Mouse (Mus musculus): ENCODE data around the gene Zfp276. TPM values are rescaled to one million over a fixed set of nuclear protein-coding genes. Genes with fewer than 3 reads are reported as not detected.

The Zfp276 gene
- polyA plus RNA-seq, 1 experiment = 8.3 TPM

DNA sequence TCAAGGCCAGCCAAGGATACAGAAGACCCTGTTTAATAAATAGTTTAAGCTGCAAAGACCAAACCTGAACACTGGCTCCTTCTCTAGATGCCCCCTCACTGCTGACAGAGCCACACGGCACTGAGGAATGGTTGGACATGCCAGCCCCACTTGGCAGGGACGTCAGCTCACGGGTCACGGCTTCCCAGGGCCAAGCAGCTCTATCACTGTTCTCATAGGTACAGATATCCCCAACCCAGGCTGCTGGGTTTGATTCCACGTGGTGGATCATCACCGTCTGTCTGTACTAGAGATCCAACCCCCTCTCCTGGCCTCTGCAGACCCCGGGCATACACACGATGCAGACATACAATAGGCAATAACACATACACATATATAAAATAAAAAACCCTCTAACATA is 36.7 kb downstream of the Zfp276 start:
- TF ChIP-seq POLR2A (IDR thresholded peaks at IDR 0.05; ENCODE audit: control insufficient read depth, low read depth, low read length) (no peak), CTCF (IDR thresholded peaks at IDR 0.05; ENCODE audit: control insufficient read depth, insufficient read depth, insufficient replicate concordance, low read depth, low read length) (no peak)
- no peaks in the 10 kb centered on the region for H3K27me3 ChIP-seq (ENCODE audit: control insufficient read depth, insufficient read depth, low read length)
- no peak overlapping the region for H3K27ac ChIP-seq (ENCODE audit: control insufficient read depth, insufficient read depth, low read depth, low read length)
- H3K36me3 ChIP-seq (ENCODE audit: control insufficient read depth, insufficient read depth, low read length) = peaks cover 3% of the 10 kb centered on the region
- no peaks in the 10 kb centered on the region for H3K4me1 ChIP-seq (ENCODE audit: control insufficient read depth, insufficient read depth, low read length)
- no peak overlapping the region for H3K4me3 ChIP-seq (ENCODE audit: control insufficient read depth, low read depth, low read length)

DNA sequence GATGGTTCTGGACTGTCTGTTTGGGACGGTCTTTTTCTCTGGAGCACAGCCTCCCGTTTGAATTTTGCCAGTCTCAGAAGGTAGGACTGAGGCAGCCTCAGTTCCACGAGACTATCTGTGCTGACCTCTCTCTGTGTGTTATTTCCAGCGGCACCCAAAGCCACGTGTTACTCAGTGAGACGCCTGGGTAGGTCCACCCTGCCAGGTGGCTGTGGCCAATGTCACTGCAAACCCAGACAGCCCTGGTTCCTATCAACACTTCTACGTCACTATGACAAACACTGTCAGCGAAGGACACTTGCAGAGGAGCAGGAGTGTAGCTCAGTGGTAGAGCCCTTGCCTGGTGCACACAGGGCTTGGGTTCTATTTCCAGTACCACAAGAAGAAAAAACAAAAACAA is 37.7 kb downstream of the Zfp276 start:
- no peak for TF ChIP-seq CTCF (IDR thresholded peaks at IDR 0.05; ENCODE audit: control insufficient read depth, insufficient read depth, insufficient replicate concordance, low read depth, low read length)
- TF ChIP-seq POLR2A (IDR thresholded peaks at IDR 0.05; ENCODE audit: control insufficient read depth, low read depth, low read length) = no peak
- Histone ChIP-seq H3K36me3 (ENCODE audit: control insufficient read depth, insufficient read depth, low read length) (peaks cover 4% of the 10 kb centered on the region), H3K4me3 (ENCODE audit: control insufficient read depth, low read depth, low read length) (no peak overlapping the region), H3K27ac (ENCODE audit: control insufficient read depth, insufficient read depth, low read depth, low read length) (no peak overlapping the region), H3K27me3 (ENCODE audit: control insufficient read depth, insufficient read depth, low read length) (no peaks in the 10 kb centered on the region), H3K4me1 (ENCODE audit: control insufficient read depth, insufficient read depth, low read length) (no peaks in the 10 kb centered on the region)

- no peak overlapping the region for H3K4me3 ChIP-seq (ENCODE audit: control insufficient read depth, low read depth, low read length)
- H3K4me1 ChIP-seq (ENCODE audit: control insufficient read depth, insufficient read depth, low read length) = no peaks in the 10 kb centered on the region
- H3K27ac ChIP-seq (ENCODE audit: control insufficient read depth, insufficient read depth, low read depth, low read length) = no peak overlapping the region
- H3K27me3 ChIP-seq (ENCODE audit: control insufficient read depth, insufficient read depth, low read length) = no peaks in the 10 kb centered on the region
- no peak for TF ChIP-seq POLR2A (IDR thresholded peaks at IDR 0.05; ENCODE audit: control insufficient read depth, low read depth, low read length)
- no peak for TF ChIP-seq CTCF (IDR thresholded peaks at IDR 0.05; ENCODE audit: control insufficient read depth, insufficient read depth, insufficient replicate concordance, low read depth, low read length)
- H3K36me3 ChIP-seq (ENCODE audit: control insufficient read depth, insufficient read depth, low read length) = peaks cover 4% of the 10 kb centered on the region
Measured at GRCm38 (mm10) chr8:123292281-123292680, 38.3 kb downstream of the Zfp276 start.

GRCm38 (mm10) chr8:123292785-123293184 is 38.8 kb downstream of the Zfp276 start:
- Histone ChIP-seq H3K4me3 (ENCODE audit: control insufficient read depth, low read depth, low read length) (no peak overlapping the region), H3K27me3 (ENCODE audit: control insufficient read depth, insufficient read depth, low read length) (no peaks in the 10 kb centered on the region), H3K36me3 (ENCODE audit: control insufficient read depth, insufficient read depth, low read length) (peaks cover 4% of the 10 kb centered on the region), H3K4me1 (ENCODE audit: control insufficient read depth, insufficient read depth, low read length) (no peaks in the 10 kb centered on the region), H3K27ac (ENCODE audit: control insufficient read depth, insufficient read depth, low read depth, low read length) (no peak overlapping the region)
- TF ChIP-seq POLR2A (IDR thresholded peaks at IDR 0.05; ENCODE audit: control insufficient read depth, low read depth, low read length) (no peak), CTCF (IDR thresholded peaks at IDR 0.05; ENCODE audit: control insufficient read depth, insufficient read depth, insufficient replicate concordance, low read depth, low read length) (no peak)

GRCm38 (mm10) chr8:123298301-123298700 is 44.3 kb downstream of the Zfp276 start:
- no peak for TF ChIP-seq POLR2A (IDR thresholded peaks at IDR 0.05; ENCODE audit: control insufficient read depth, low read depth, low read length)
- TF ChIP-seq CTCF (IDR thresholded peaks at IDR 0.05; ENCODE audit: control insufficient read depth, insufficient read depth, insufficient replicate concordance, low read depth, low read length) = no peak
- Histone ChIP-seq H3K27me3 (ENCODE audit: control insufficient read depth, insufficient read depth, low read length) (no peaks in the 10 kb centered on the region), H3K4me3 (ENCODE audit: control insufficient read depth, low read depth, low read length) (no peak overlapping the region)

GRCm38 (mm10) chr8:123308738-123309137 is 54.7 kb downstream of the Zfp276 start:
- no peak overlapping the region for H3K27ac ChIP-seq (ENCODE audit: control insufficient read depth, insufficient read depth, low read depth, low read length)
- no peaks in the 10 kb centered on the region for H3K27me3 ChIP-seq (ENCODE audit: control insufficient read depth, insufficient read depth, low read length)
- H3K4me1 ChIP-seq (ENCODE audit: control insufficient read depth, insufficient read depth, low read length) = no peaks in the 10 kb centered on the region
- H3K4me3 ChIP-seq (ENCODE audit: control insufficient read depth, low read depth, low read length) = no peak overlapping the region
- H3K36me3 ChIP-seq (ENCODE audit: control insufficient read depth, insufficient read depth, low read length) = peaks cover 2% of the 10 kb centered on the region; the same call in 1 of the 2 replicates
- no peak for TF ChIP-seq CTCF (IDR thresholded peaks at IDR 0.05; ENCODE audit: control insufficient read depth, insufficient read depth, insufficient replicate concordance, low read depth, low read length)
- TF ChIP-seq POLR2A (IDR thresholded peaks at IDR 0.05; ENCODE audit: control insufficient read depth, low read depth, low read length) = no peak

More at GRCm38 (mm10) chr8:123298301-123298700, 44.3 kb downstream of the Zfp276 start:
- Histone ChIP-seq H3K27ac (ENCODE audit: control insufficient read depth, insufficient read depth, low read depth, low read length) (no peak overlapping the region), H3K36me3 (ENCODE audit: control insufficient read depth, insufficient read depth, low read length) (peaks cover 3% of the 10 kb centered on the region; the same call in 1 of the 2 replicates), H3K4me1 (ENCODE audit: control insufficient read depth, insufficient read depth, low read length) (no peaks in the 10 kb centered on the region)

GRCm38 (mm10) chr8:123317781-123318466 is 63.9 kb downstream of the Zfp276 start:
- peaks cover 4% of the 10 kb centered on the region for H3K4me1 ChIP-seq (ENCODE audit: control insufficient read depth, insufficient read depth, low read length)
- peak overlapping the region; percentile 61 for H3K4me3 ChIP-seq (ENCODE audit: control insufficient read depth, low read depth, low read length)
- TF ChIP-seq CTCF (IDR thresholded peaks at IDR 0.05; ENCODE audit: control insufficient read depth, insufficient read depth, insufficient replicate concordance, low read depth, low read length) (no peak), POLR2A (IDR thresholded peaks at IDR 0.05; ENCODE audit: control insufficient read depth, low read depth, low read length) (no peak)
- H3K36me3 ChIP-seq (ENCODE audit: control insufficient read depth, insufficient read depth, low read length) = no peaks in the 10 kb centered on the region
- H3K27ac ChIP-seq (ENCODE audit: control insufficient read depth, insufficient read depth, low read depth, low read length) = 0 out of 2 replicates have a peak overlapping the region, but pooled peaks have one; percentile 0
- no peaks in the 10 kb centered on the region for H3K27me3 ChIP-seq (ENCODE audit: control insufficient read depth, insufficient read depth, low read length)

All from testis, adult 2 months (tissue).